Mouse (Mus musculus) lung, embryonic 16.5 days (tissue): ENCODE data around the gene Trim7. TPM values are rescaled to one million over a fixed set of nuclear protein-coding genes. Genes with fewer than 3 reads are reported as not detected.
A peak's percentile ranks its signal among the peaks of the same experiment; 100 is the strongest.
"Not testable (repeated sequence)": the region's sequence is repeated elsewhere in the genome, so short reads cannot be mapped to it uniquely, and the experiment has no call there.

Experiments used
- ATAC-seq: fragments of 200-750 bp; cut with Nextera tagmentation; 2 replicates; pipeline ENCODE4 v1.8.0; 2017; ENCODE audit warnings: low read depth, mild to moderate bottlenecking, moderate library complexity
- H3K27ac ChIP-seq: fragments of 300-500 bp; sonication (generic); 2 replicates; pipeline ENCODE4 v1.5.1; 2014; ENCODE audit warnings: mild to moderate bottlenecking, control low read depth, low read length
- H3K27me3 ChIP-seq: fragments of 300-500 bp; sonication (generic); 2 replicates; pipeline ENCODE4 v1.6.1; 2014; ENCODE audit warnings: low read depth, low read length, mixed read lengths; ENCODE audit not compliant: control insufficient read depth, insufficient read depth
- H3K36me3 ChIP-seq: fragments of 300-500 bp; sonication (generic); 2 replicates; pipeline ENCODE4 v1.6.1; 2014; ENCODE audit warnings: low read length; ENCODE audit not compliant: control insufficient read depth, insufficient read depth
- H3K4me1 ChIP-seq: fragments of 300-500 bp; sonication (generic); replicated peaks from 2 replicates; pipeline ENCODE4 v1.6.1; 2014; ENCODE audit warnings: low read length, mixed read lengths; ENCODE audit not compliant: control insufficient read depth, insufficient read depth
- H3K4me2 ChIP-seq: fragments of 300-500 bp; sonication (generic); 2 replicates; pipeline ENCODE4 v1.6.1; 2014; ENCODE audit warnings: low read depth, low read length, control low read depth
- H3K4me3 ChIP-seq: fragments of 300-500 bp; sonication (generic); 2 replicates; pipeline ENCODE4 v1.5.1; 2014; ENCODE audit warnings: mild to moderate bottlenecking, low read length, control low read depth
- H3K9ac ChIP-seq: fragments of 300-500 bp; sonication (generic); 2 replicates; pipeline ENCODE4 v1.6.1; 2014; ENCODE audit warnings: low read length, control low read depth
- H3K9me3 ChIP-seq: fragments of 300-500 bp; sonication (generic); 2 replicates; pipeline ENCODE4 v1.6.1; 2016; ENCODE audit warnings: low read length; ENCODE audit not compliant: control insufficient read depth
- WGBS: fragments of 180-500 bp; shearing (Covaris S2); extraction: QIAGEN DNeasy Blood & Tissue Kit; methylation state at CpG from one replicate; pipeline ENCODE4 v1.1.7; 2014; 5-methylcytosine and 5-hydroxymethylcytosine counted together
- polyA plus RNA-seq: library from polyadenylated mRNA; unstranded; fragments of >200 nt; fragmentation: Nextera tagmentation; extraction: Ambion mirVana; gene quantifications from 2 replicates; pipeline ENCODE4 v1.2.1, GENCODE M21; 2015

The Trim7 gene
- polyA plus RNA-seq, 1 experiment from 2014 or later = 0.51 TPM

DNA sequence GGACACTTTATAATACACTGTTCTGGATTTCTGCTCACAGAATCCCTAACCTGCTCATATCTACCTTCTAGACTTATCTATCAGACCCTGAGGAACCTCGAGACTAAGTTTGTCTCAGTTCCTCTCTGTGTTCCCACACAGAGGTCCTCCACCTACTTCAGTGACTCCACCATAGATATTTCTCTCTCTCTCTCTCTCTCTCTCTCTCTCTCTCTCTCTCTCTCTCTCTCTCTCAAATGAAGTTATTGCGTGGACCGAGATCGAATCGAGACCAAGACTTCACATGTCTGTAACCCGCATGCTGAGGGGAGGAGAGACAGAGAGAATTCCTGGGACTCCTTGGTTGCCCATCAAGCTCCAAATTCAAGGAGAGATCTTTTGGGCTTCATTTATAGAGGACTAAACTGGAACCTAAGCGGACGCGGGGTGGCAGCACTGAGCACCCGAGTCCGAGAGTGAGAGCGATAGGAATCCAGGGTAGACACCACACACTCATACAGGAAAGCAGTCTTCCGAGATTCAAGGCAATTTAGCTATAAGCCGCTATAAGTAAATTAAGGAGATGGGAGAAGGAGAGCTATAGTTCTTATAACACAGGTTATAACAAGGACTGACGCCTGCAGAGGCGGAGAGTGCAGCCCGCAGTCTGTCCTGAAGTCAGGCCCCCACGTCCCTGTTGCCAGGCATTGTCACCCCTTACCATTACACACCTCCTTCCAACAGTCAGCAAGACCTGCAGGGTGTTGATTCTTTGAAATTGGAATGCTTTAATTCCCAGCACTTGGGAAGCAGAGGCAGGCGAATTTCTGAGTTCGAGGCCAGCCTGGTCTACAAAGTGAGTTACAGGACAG is 35.7 kb upstream of the Trim7 start:
- Histone ChIP-seq H3K4me3 (peak overlapping the region; percentile 35; the same call in 1 of the 2 replicates), H3K9me3 (no peaks in the 10 kb centered on the region), H3K27me3 (no peaks in the 10 kb centered on the region), H3K27ac (no peak overlapping the region), H3K4me1 (no peaks in the 10 kb centered on the region), H3K36me3 (no peaks in the 10 kb centered on the region), H3K4me2 (peak overlapping the region; percentile 56), H3K9ac (peak overlapping the region; percentile 59; the same call in 1 of the 2 replicates)
- 12% methylated on average over 20 of the region's 20 CpGs for WGBS
- peak; percentile 69 for ATAC-seq

DNA sequence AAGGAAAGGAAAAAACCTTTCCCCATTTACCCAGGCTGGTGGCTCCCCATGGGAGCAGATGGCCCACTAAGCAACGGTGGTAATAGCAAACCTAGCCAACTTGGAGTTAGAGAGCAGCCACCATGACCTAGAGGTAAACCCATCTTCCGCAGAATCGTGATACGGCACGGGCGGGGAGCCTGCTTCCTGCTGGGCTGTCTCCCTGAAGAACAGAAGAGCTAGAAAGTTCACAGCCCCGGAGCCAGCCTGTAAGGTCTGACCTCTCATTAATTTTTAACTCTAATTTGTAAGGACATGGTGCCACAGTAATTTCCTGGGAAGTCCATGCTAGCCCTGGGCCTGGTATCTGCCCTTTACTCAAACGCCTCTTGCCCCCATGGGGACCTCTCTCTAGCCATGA is 35.0 kb upstream of the Trim7 start:
- 59% methylated on average over 8 of the region's 8 CpGs for WGBS
- ATAC-seq = no peak
- Histone ChIP-seq H3K36me3 (no peaks in the 10 kb centered on the region), H3K4me2 (no peak overlapping the region), H3K9me3 (no peaks in the 10 kb centered on the region), H3K4me1 (no peaks in the 10 kb centered on the region), H3K9ac (no peak overlapping the region), H3K27ac (no peak overlapping the region), H3K27me3 (no peaks in the 10 kb centered on the region), H3K4me3 (no peak overlapping the region)

DNA sequence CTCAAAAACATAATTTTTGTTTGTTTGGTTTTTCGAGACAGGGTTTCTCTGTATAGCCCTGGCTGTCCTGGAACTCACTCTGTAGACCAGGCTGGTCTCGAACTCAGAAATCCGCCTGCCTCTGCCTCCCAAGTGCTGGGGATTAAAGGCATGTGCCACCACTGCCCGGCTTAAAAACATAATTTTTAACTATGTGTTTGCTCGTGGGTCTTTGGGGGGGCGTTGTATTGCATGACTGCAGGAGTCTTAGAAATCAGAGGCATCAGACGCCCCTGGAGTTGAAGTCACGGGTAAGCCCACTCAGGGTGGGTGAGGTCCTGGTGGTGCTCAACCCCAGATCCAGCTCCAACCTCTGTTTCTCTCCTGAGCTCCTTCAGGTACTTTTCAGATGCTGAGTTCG is 34.0 kb upstream of the Trim7 start:
- WGBS = 84% methylated on average over 9 of the region's 9 CpGs

DNA sequence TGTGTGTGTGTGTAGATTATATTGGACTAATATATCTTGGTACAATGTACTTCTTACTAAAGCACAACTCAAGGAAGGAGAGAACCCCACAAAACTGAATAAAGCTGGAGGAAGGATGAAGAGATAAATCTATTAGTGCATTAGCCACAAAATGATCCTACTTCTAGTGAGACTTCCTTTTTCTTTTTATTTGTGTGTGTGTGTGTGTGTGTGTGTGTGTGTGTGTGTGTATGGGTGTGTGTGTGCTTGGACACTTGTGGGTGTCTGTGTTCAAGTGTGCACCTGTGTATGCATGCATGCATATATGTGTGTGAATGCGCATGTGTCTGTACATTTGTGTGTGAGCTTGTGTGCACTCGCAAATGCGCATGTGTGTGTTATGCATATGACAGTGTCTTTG is 32.8 kb upstream of the Trim7 start:
- no peak overlapping the region for H3K9ac ChIP-seq
- no peak overlapping the region for H3K4me2 ChIP-seq
- no peak for ATAC-seq
- H3K27me3 ChIP-seq = no peaks in the 10 kb centered on the region
- no peaks in the 10 kb centered on the region for H3K36me3 ChIP-seq
- no peak overlapping the region for H3K4me3 ChIP-seq
- H3K4me1 ChIP-seq = no peaks in the 10 kb centered on the region
- WGBS = 96% methylated on average over 3 of the region's 3 CpGs
- no peaks in the 10 kb centered on the region for H3K9me3 ChIP-seq
- H3K27ac ChIP-seq = no peak overlapping the region

More for the DNA sequence above, 34.0 kb upstream of the Trim7 start:
- not testable (repeated sequence) for H3K27me3 ChIP-seq, ATAC-seq, H3K9me3 ChIP-seq, H3K4me3 ChIP-seq, H3K27ac ChIP-seq, H3K9ac ChIP-seq, H3K4me1 ChIP-seq, H3K36me3 ChIP-seq, H3K4me2 ChIP-seq

DNA sequence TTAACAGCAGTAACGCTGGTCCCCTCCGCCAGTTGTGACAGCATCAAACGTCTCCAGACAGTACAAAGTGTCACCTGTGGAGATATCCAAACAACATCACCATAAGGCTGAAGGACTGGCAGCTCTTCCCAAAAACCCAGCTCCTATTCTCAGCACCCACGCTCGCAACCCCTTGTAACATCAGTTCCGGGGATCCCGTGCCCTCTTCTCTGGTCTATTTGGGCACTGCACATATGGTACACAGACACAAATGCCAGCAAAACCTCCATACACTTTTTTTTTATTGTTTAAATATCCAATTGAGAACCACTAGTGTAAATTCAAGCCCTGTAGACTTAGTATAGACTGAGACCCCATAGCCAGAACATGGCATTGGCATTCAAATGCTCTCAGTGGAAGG is 30.7 kb upstream of the Trim7 start:
- Histone ChIP-seq H3K36me3 (no peaks in the 10 kb centered on the region), H3K9me3 (no peaks in the 10 kb centered on the region), H3K9ac (no peak overlapping the region), H3K4me2 (no peak overlapping the region), H3K27me3 (no peaks in the 10 kb centered on the region), H3K27ac (no peak overlapping the region), H3K4me1 (peaks cover 6% of the 10 kb centered on the region), H3K4me3 (no peak overlapping the region)
- 89% methylated on average over 7 of the region's 7 CpGs for WGBS
- no peak for ATAC-seq

DNA sequence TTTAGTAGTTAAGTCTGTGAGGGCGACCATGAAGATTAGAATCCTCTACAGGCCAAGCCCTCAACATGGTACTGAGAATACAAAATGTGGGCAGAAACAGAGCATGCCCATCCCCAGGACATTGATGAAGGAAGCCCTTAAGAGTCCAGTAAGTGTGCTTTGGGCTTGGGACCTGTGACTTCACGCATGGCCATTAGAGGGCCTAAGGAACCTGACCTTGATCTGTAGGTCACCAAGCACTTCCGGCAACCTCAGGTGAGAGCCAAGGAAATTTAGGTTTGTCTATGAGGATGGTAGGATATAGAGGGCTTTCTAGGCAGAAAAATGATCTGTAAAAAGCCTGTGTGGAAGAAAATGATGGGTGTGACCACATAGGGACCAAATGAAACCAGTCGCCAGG is 29.6 kb upstream of the Trim7 start:
- 67% methylated on average over 4 of the region's 4 CpGs for WGBS
- Histone ChIP-seq H3K36me3 (no peaks in the 10 kb centered on the region), H3K9ac (no peak overlapping the region), H3K4me3 (no peak overlapping the region), H3K27ac (no peak overlapping the region), H3K4me2 (no peak overlapping the region), H3K4me1 (peaks cover 6% of the 10 kb centered on the region), H3K27me3 (no peaks in the 10 kb centered on the region), H3K9me3 (no peaks in the 10 kb centered on the region)
- no peak for ATAC-seq

DNA sequence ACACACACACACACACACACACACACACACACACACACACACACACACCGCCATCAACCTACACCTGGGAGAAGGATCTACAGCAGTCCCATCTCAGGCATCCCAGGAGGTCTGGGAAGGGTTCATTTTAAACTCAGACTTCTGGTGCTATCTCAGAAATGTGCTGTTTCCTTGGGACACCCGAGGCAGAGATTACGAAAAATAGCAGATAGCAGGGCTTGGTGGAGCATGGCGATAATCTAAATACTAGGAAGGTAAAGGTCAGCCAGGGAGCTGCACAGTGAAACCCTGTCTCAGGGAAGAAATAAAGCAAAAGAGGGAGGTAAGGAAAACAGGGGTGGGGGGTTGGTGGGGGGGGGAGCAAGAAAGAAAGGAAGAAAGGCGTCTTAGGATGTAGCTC is 28.7 kb upstream of the Trim7 start:
- peaks cover 16% of the 10 kb centered on the region for H3K4me1 ChIP-seq
- no peak for ATAC-seq
- H3K27me3 ChIP-seq = no peaks in the 10 kb centered on the region
- WGBS = 74% methylated on average over 5 of the region's 5 CpGs
- H3K9me3 ChIP-seq = no peaks in the 10 kb centered on the region
- H3K27ac ChIP-seq = no peak overlapping the region
- H3K4me2 ChIP-seq = no peak overlapping the region
- 0 out of 2 replicates have a peak, but pooled peaks cover 2% of the 10 kb centered on the region for H3K36me3 ChIP-seq
- H3K9ac ChIP-seq = no peak overlapping the region
- no peak overlapping the region for H3K4me3 ChIP-seq

DNA sequence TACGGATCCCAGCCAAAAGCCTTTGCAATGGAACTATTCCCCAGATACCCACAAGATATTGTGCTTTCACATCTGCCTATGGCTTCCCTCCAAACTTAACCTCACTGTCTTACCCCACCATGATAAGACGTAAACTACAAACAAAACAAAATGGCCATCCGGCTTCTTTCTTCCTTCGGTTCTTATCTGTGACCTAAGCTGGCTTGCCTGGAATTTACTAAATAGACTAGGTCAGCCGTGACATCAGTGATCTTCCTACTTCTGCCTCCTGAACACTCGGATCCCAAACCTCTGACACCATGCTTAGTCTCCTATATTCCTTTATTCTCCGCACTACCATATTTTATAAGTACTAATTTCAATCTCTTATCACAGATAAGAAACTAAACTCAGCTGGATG is 27.6 kb upstream of the Trim7 start:
- H3K9ac ChIP-seq = no peak overlapping the region
- H3K27me3 ChIP-seq = no peaks in the 10 kb centered on the region
- peaks cover 7% of the 10 kb centered on the region for H3K36me3 ChIP-seq
- no peak overlapping the region for H3K27ac ChIP-seq
- no peak for ATAC-seq
- H3K9me3 ChIP-seq = no peaks in the 10 kb centered on the region
- no peak overlapping the region for H3K4me3 ChIP-seq
- peak overlapping the region; percentile 95; the same call in 1 of the 2 replicates for H3K4me2 ChIP-seq
- peaks cover 17% of the 10 kb centered on the region for H3K4me1 ChIP-seq
- WGBS = 74% methylated on average over 7 of the region's 7 CpGs

DNA sequence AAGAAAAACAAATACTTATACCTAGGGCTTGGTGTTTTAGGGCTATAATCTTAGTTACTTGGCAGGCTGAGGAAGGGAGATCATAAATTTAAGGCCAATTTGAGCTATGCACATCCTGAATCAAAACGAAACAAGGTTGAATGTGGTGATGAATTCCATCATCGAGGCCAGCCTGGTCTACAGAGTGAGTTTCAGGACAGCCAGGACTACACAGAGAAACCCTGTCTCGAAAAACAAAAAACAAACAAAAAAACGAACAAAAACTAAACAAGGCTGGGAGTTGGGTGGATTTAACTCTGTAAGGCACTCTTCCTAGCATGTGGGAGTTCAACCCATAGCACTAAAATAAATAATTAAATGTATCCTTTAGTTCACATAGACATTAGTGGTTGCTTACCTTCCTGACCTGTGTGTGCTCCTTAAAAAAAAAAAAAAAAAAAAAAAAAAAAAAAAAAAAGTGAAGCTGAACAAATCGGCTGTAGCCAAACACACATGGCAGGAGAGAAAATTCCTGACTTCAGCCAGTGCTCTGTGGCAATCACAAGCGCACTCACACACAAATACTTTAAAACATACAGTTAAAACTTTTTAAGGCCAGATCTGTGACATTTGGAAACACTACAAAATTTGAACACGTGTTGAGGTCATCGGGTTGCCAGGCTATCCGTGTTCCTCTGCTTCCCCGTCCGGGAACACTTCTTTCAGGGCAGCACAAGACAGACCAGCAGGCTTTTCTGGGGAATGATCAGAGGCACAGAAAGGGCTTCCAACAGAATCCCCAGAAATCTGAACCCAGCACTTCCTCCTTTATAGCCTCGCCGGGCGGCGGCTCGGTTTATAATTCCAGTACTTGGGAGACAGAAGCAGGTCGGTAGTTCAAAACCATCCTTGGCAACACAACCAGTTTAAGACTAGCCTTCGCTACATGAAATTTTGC is 26.7 kb upstream of the Trim7 start:
- Histone ChIP-seq H3K27ac (peak overlapping the region; percentile 100), H3K4me2 (peak overlapping the region; percentile 95), H3K4me3 (peak overlapping the region; percentile 88), H3K9ac (peak overlapping the region; percentile 91), H3K27me3 (no peaks in the 10 kb centered on the region), H3K9me3 (no peaks in the 10 kb centered on the region), H3K4me1 (peaks cover 17% of the 10 kb centered on the region), H3K36me3 (peaks cover 16% of the 10 kb centered on the region)
- ATAC-seq = peak; percentile 26
- 5% methylated on average over 18 of the region's 18 CpGs for WGBS
